Mouse (Mus musculus): ENCODE results near the gene Doc2g. TPM values are rescaled to one million over a fixed set of nuclear protein-coding genes. Genes with fewer than 3 reads are reported as not detected.
A peak's percentile ranks its signal among the peaks of the same experiment; 100 is the strongest.
"Not testable (repeated sequence)": the region's sequence is repeated elsewhere in the genome, so short reads cannot be mapped to it uniquely, and the experiment has no call there.

Doc2g gene
- polyA plus RNA-seq, 1 experiment, result 19.9 TPM

DNA sequence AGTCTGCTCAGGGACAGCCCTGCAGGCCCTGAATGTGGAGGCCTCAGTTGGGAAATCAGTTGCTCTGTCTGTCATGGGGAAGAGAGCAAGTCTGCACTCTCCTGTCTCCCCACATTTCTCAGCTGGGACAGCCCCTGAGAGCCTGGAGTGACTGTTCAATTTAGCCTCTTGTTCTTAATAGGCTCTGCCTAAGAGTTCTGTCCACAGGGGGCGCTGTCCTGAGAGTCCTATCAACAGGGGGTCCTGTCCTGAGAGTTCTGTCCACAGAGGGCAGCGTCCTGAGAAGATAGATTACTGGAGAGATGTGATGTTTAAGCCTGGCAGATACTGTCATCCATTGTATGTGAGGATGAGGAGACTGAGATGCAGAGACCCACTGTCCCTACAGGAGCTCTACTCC, 40.6 kb upstream of the Doc2g start:
- WGBS, result 27% methylated on average over 2 of the region's 2 CpGs
- Histone ChIP-seq H3K27ac (ENCODE audit: insufficient read depth, low read length) (no peak overlapping the region), H3K4me3 (replicated peaks; ENCODE audit: insufficient read depth, low read depth, low read length) (no peak overlapping the region), H3K27me3 (ENCODE audit: control insufficient read depth, insufficient read depth, low read length) (no peaks in the 10 kb centered on the region), H3K4me1 (ENCODE audit: control insufficient read depth, insufficient read depth, low read length) (0 out of 2 replicates have a peak, but pooled peaks cover 4% of the 10 kb centered on the region)
- DNase-seq, result no peak
- TF ChIP-seq POLR2A (IDR thresholded peaks at IDR 0.05; ENCODE audit: borderline replicate concordance, insufficient read depth, low read length) (no peak), CTCF (IDR thresholded peaks at IDR 0.05; ENCODE audit: borderline replicate concordance, insufficient read depth, low read depth, low read length) (no peak)

GRCm38 (mm10) chr19:3964030-3964429, 39.1 kb upstream of the Doc2g start:
- Histone ChIP-seq H3K4me1 (ENCODE audit: control insufficient read depth, insufficient read depth, low read length) (no peaks in the 10 kb centered on the region), H3K27me3 (ENCODE audit: control insufficient read depth, insufficient read depth, low read length) (no peaks in the 10 kb centered on the region), H3K4me3 (replicated peaks; ENCODE audit: insufficient read depth, low read depth, low read length) (no peak overlapping the region), H3K27ac (ENCODE audit: insufficient read depth, low read length) (no peak overlapping the region)
- no peak for DNase-seq
- TF ChIP-seq POLR2A (IDR thresholded peaks at IDR 0.05; ENCODE audit: borderline replicate concordance, insufficient read depth, low read length), result no peak
- TF ChIP-seq CTCF (IDR thresholded peaks at IDR 0.05; ENCODE audit: borderline replicate concordance, insufficient read depth, low read depth, low read length), result no peak
- 66% methylated on average over 4 of the region's 4 CpGs for WGBS

DNA sequence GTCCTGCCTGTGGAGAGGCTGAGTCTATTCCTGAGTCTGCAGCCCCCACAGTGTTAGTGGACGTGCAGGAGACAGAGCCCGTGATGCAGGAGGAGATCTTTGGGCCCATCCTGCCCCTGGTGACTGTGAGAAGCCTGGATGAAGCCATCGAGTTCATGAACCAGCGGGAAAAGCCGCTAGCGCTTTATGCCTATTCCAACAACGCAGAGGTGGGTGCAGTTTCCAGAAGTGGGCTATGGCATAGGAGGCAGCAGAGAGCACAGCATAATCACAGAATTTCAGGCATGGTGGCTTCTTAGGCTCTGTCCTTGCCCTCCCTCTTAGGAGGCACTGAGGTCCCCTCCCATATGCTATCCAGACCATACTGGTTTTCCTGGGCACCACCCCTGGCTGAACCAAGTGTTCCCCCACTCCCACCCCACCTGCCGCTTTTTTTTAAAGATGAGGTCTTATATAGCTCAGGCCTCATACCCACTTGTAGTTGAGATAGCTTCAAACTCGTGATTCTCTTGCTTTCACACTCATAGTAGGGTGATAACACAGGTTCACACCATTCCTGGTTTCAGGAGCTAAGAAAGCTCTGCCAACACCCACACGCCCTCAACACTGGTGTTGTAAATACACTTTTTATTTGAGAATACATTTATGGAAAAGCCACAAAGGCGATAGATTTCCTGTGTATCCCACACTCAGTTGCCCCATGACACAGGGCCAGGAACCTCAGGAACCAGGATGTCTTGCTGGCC, 36.6 kb upstream of the Doc2g start:
- DNase-seq, result no peak

DNA sequence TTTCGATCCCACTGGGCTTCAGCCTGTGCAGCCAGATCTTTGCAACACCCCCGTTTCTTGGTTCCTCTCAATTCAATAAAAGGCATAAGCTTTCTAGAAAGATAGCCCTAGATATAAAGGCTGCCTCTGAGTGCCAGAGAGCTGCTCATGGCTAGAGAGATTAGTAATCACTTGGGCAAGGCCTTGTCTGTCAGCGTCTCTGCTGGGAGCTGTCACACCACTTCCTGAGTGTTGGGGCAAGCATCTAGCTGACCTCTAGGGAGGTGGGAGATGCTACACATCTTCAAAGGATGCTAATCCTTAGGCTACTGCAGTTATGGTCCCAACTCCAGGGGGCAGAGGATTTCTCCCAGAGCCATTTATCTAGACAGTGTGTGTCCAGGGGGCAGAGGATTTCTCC, 35.9 kb upstream of the Doc2g start:
- Histone ChIP-seq H3K27me3 (ENCODE audit: control insufficient read depth, insufficient read depth, low read length) (no peaks in the 10 kb centered on the region), H3K4me1 (ENCODE audit: control insufficient read depth, insufficient read depth, low read length) (no peaks in the 10 kb centered on the region), H3K4me3 (replicated peaks; ENCODE audit: insufficient read depth, low read depth, low read length) (no peak overlapping the region), H3K27ac (ENCODE audit: insufficient read depth, low read length) (no peak overlapping the region)
- 80% methylated on average over 3 of the region's 3 CpGs for WGBS
- no peak for DNase-seq
- no peak for TF ChIP-seq CTCF (IDR thresholded peaks at IDR 0.05; ENCODE audit: borderline replicate concordance, insufficient read depth, low read depth, low read length)
- no peak for TF ChIP-seq POLR2A (IDR thresholded peaks at IDR 0.05; ENCODE audit: borderline replicate concordance, insufficient read depth, low read length)

More for the DNA sequence above, 36.6 kb upstream of the Doc2g start:
- Histone ChIP-seq H3K4me3 (replicated peaks; ENCODE audit: insufficient read depth, low read depth, low read length) (no peak overlapping the region), H3K4me1 (ENCODE audit: control insufficient read depth, insufficient read depth, low read length) (no peaks in the 10 kb centered on the region), H3K27ac (ENCODE audit: insufficient read depth, low read length) (no peak overlapping the region), H3K27me3 (ENCODE audit: control insufficient read depth, insufficient read depth, low read length) (no peaks in the 10 kb centered on the region)
- TF ChIP-seq POLR2A (IDR thresholded peaks at IDR 0.05; ENCODE audit: borderline replicate concordance, insufficient read depth, low read length) (no peak), CTCF (IDR thresholded peaks at IDR 0.05; ENCODE audit: borderline replicate concordance, insufficient read depth, low read depth, low read length) (no peak)
- 61% methylated on average over 11 of the region's 11 CpGs for WGBS

DNA sequence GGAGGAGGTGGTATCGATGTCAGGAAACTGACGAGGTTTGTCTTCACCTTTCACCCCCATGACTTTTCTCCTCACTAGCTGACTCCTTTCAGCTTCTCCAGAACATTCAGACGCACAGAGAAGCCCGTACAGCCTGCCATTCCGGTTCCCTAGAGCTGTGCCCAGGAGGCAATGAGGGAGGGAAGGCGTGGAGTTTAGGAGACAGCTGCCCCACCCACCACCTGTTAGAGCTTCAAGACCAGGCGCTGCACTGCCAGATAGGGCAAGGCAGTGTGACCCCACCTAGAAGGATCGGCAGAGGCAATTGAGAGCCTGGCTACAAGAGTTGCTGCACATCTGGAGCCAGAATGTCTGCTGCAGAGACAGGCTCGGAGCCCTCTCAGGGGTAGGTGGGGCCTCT, 30.9 kb upstream of the Doc2g start, which contains the start of gene Aldh3b2:
Gene Aldh3b2, plus strand, starts transcription at position 100 of the 400 bp plus-strand sequence.
- H3K27ac ChIP-seq (ENCODE audit: insufficient read depth, low read length), result no peak within 1 kb of the TSS
- no peak for DNase-seq
- H3K4me3 ChIP-seq (replicated peaks; ENCODE audit: insufficient read depth, low read depth, low read length), result no peak within 1 kb of the TSS
- H3K27me3 ChIP-seq (ENCODE audit: control insufficient read depth, insufficient read depth, low read length), result no peaks in the 10 kb centered on the region
- WGBS, result 45% methylated on average over 9 of the region's 9 CpGs
- H3K4me1 ChIP-seq (ENCODE audit: control insufficient read depth, insufficient read depth, low read length), result no peaks in the 10 kb centered on the region
- TF ChIP-seq CTCF (IDR thresholded peaks at IDR 0.05; ENCODE audit: borderline replicate concordance, insufficient read depth, low read depth, low read length) (no peak), POLR2A (IDR thresholded peaks at IDR 0.05; ENCODE audit: borderline replicate concordance, insufficient read depth, low read length) (no peak)

DNA sequence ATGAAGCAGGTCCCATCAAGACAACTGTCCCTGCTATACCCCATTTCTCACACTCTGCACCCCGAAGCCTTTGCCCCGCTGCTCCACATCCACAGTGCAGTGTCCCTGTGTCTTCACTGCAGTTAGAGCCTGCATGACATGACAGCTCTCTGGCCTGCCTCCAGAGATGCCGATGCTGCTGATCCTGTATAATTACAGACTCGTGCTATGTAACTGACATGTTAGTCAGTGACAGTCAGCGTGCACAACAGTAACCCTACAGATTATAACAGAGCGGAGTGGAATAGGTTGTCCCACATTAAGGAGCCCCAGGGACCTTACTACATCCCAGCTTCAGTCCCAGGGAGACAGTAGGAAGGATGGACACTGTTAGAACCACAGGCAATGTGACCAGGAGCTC, 28.5 kb upstream of the Doc2g start:
- H3K4me3 ChIP-seq (replicated peaks; ENCODE audit: insufficient read depth, low read depth, low read length); DNase-seq; H3K4me1 ChIP-seq (ENCODE audit: control insufficient read depth, insufficient read depth, low read length); H3K27ac ChIP-seq (ENCODE audit: insufficient read depth, low read length); H3K27me3 ChIP-seq (ENCODE audit: control insufficient read depth, insufficient read depth, low read length): not testable (repeated sequence)
- WGBS, result 57% methylated on average over 6 of the region's 6 CpGs

GRCm38 (mm10) chr19:3975866-3976265, 27.2 kb upstream of the Doc2g start:
- Histone ChIP-seq H3K27me3 (ENCODE audit: control insufficient read depth, insufficient read depth, low read length) (no peaks in the 10 kb centered on the region), H3K27ac (ENCODE audit: insufficient read depth, low read length) (no peak overlapping the region), H3K4me1 (ENCODE audit: control insufficient read depth, insufficient read depth, low read length) (no peaks in the 10 kb centered on the region), H3K4me3 (replicated peaks; ENCODE audit: insufficient read depth, low read depth, low read length) (no peak overlapping the region)
- TF ChIP-seq CTCF (IDR thresholded peaks at IDR 0.05; ENCODE audit: borderline replicate concordance, insufficient read depth, low read depth, low read length) (no peak), POLR2A (IDR thresholded peaks at IDR 0.05; ENCODE audit: borderline replicate concordance, insufficient read depth, low read length) (no peak)
- WGBS, result 88% methylated on average over 2 of the region's 2 CpGs
- no peak for DNase-seq

DNA sequence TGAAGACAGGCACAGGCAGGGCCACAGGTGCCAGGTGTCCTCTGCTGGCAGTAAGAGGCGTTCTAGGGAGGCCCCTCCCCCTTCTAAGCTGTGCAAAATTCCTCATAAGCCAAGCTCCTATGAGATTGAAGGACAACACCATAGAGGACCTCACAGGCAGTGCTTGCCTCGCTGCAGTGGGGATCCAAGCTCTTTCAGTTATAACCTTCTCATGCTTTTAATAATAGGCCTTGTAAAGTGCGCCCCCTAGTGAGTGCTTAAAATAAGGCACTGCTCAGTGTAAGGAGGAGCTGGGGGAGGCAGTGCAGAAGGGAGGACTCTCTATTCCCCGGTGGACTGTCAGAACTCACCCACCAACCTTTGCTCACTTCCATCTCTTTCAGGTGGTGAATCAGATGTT, 22.8 kb upstream of the Doc2g start:
- H3K4me1 ChIP-seq (ENCODE audit: control insufficient read depth, insufficient read depth, low read length), result peaks cover 10% of the 10 kb centered on the region
- WGBS, result 4% methylated on average over 4 of the region's 4 CpGs
- TF ChIP-seq CTCF (IDR thresholded peaks at IDR 0.05; ENCODE audit: borderline replicate concordance, insufficient read depth, low read depth, low read length) (peak; percentile 82), POLR2A (IDR thresholded peaks at IDR 0.05; ENCODE audit: borderline replicate concordance, insufficient read depth, low read length) (no peak)

More for the DNA sequence above, 22.8 kb upstream of the Doc2g start:
- Histone ChIP-seq H3K27me3 (ENCODE audit: control insufficient read depth, insufficient read depth, low read length) (no peaks in the 10 kb centered on the region), H3K4me3 (replicated peaks; ENCODE audit: insufficient read depth, low read depth, low read length) (no peak overlapping the region), H3K27ac (ENCODE audit: insufficient read depth, low read length) (no peak overlapping the region)
- DNase-seq, result peak; percentile 74 to 76
